Mouse (Mus musculus): ENCODE measurements around the gene Nr4a3.

GRCm38 (mm10) chr4:48078213-48078612 lies 33.3 kb downstream of the Nr4a3 start:
- TF ChIP-seq CHD2 (IDR thresholded peaks at IDR 0.05; ENCODE audit: low read length) (no peak), RAD21 (IDR thresholded peaks at IDR 0.05; ENCODE audit: low read depth, low read length) (no peak), UBTF (IDR thresholded peaks at IDR 0.05; ENCODE audit: borderline replicate concordance, insufficient read depth, low read depth, low read length) (no peak), CTCF (IDR thresholded peaks at IDR 0.05 in 2 of 3, conservative IDR thresholded peaks at IDR 0.05 in 1 of 3; ENCODE audit: control insufficient read depth in 1 of 3, insufficient read depth in 1 of 3, low read depth in 2 of 3, low read length in 3 of 3, poor library complexity in 1 of 3, severe bottlenecking in 1 of 3) (no peak), MAFK (IDR thresholded peaks at IDR 0.05; ENCODE audit: borderline replicate concordance, low read depth, low read length) (no peak), NRF1 (IDR thresholded peaks at IDR 0.05; ENCODE audit: insufficient read depth, low read depth, low read length, poor library complexity, severe bottlenecking) (no peak), USF2 (IDR thresholded peaks at IDR 0.05; ENCODE audit: borderline replicate concordance in 1 of 2, insufficient read depth in 1 of 2, low read depth in 1 of 2, low read length in 2 of 2) (no peak), POLR2A (IDR thresholded peaks at IDR 0.05; ENCODE audit: control insufficient read depth in 1 of 2, insufficient read depth in 1 of 2, low read depth in 1 of 2, low read length in 2 of 2, poor library complexity in 1 of 2) (no peak), USF1 (IDR thresholded peaks at IDR 0.05; ENCODE audit: low read depth, low read length) (no peak), POLR2AphosphoS2 (IDR thresholded peaks at IDR 0.05; ENCODE audit: low read length) (no peak)

All from MEL (cell line).